Mouse (Mus musculus): ENCODE measurements around the gene Olfr43. TPM values are rescaled to one million over a fixed set of nuclear protein-coding genes. Genes with fewer than 3 reads are reported as not detected.

The Olfr43 gene
- not detected in 2 replicates for polyA plus RNA-seq (2012; rRNA removed)

DNA sequence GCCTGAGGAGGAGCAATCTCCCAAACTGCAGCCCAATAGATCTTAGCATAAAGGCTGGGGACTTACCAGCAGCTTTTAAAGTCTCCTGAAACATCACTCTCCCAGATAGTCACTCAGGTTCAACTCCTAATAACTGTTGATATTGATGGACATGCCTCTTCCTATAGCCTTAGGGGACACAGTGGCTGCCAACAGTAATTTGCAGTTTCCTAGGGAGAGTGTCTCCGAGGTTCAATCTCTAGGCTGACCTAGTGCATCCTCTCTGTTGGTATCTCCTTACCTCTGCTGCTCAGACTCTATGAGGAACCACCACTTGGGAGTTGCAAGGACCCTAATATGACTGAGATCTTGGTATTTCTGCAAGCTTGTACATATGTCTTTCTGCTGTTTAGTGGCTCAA is at the start of gene Olfr43:
TSS of gene Olfr43 (minus strand) at position 101 of the 400 bp plus-strand sequence.

GRCm38 (mm10) chr11:74259508-74259907 is 48.3 kb upstream of the Olfr43 start, which contains the start of gene Olfr406:
TSS of gene Olfr406 (plus strand) at chr11:74259808.

DNA sequence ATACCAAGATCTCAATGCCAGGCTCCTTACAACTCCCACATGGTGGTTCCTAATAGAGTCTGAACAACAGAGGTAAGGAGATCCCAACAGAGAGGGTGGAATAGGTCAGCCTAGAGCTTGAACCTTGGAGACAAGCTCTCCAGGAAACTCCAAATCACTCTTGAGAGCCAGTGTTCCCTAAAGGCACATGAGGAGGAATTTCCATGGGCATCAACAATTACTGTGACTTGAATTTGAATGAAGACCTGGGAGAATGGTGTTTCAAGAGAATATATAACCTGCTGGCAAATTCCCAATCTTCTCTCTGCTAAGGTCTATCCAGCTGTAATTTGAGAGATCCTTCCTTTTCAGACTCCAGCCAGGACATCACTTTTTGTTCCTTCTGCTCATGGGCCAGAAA is 25.2 kb downstream of the Olfr43 start, which contains the start of gene Olfr403:
TSS of gene Olfr403 (plus strand) at position 301 of the 400 bp plus-strand sequence.

Other genes starting within 250 kb of the Olfr43 start
- not detected in 2 replicates for gene Olfr398, start 221.0 kb downstream of the Olfr43 start, polyA plus RNA-seq (2012; rRNA removed)
- not detected in 2 replicates for gene Olfr139, start 154.8 kb downstream of the Olfr43 start, polyA plus RNA-seq (2012; rRNA removed)
- not detected in 2 replicates for gene Olfr399, start 154.8 kb downstream of the Olfr43 start, polyA plus RNA-seq (2012; rRNA removed)
- gene Zfp616, start 141.4 kb downstream of the Olfr43 start, polyA plus RNA-seq (2012; rRNA removed), result not detected in 2 replicates
- not detected in 2 replicates for gene Olfr401, start 97.7 kb downstream of the Olfr43 start, polyA plus RNA-seq (2012; rRNA removed)
- not detected in 2 replicates for gene Olfr402, start 57.9 kb downstream of the Olfr43 start, polyA plus RNA-seq (2012; rRNA removed)
- not detected in 2 replicates for gene Olfr403, start 25.1 kb downstream of the Olfr43 start, polyA plus RNA-seq (2012; rRNA removed)
- not detected in 2 replicates for gene Olfr406, start 48.4 kb upstream of the Olfr43 start, polyA plus RNA-seq (2012; rRNA removed)
- not detected in 2 replicates for gene Olfr59, start 72.4 kb upstream of the Olfr43 start, polyA plus RNA-seq (2012; rRNA removed)
- gene Olfr410, start 126.7 kb upstream of the Olfr43 start, polyA plus RNA-seq (2012; rRNA removed), result not detected in 2 replicates
- not detected in 2 replicates for gene Olfr411, start 141.3 kb upstream of the Olfr43 start, polyA plus RNA-seq (2012; rRNA removed)
- not detected in 2 replicates for gene Olfr412, start 150.7 kb upstream of the Olfr43 start, polyA plus RNA-seq (2012; rRNA removed)

Measured in ovary, adult 2 months (tissue).